Mouse (Mus musculus) hindlimb bud, embryonic 11.5 days (tissue): ENCODE results near the gene Sema3a.
"Not testable (repeated sequence)": the region's sequence is repeated elsewhere in the genome, so short reads cannot be mapped to it uniquely, and the experiment has no call there.

ENCODE experiments used
- DNase-seq: peaks from one replicate; pipeline ENCODE4 v3.0.0-alpha.2; 2012; ENCODE audit warnings: low read depth, low spot score; ENCODE audit errors: extremely low spot score

Gene Sema3a

GRCm38 (mm10) chr5:13529226-13529625 lies 404.0 kb downstream of the Sema3a start:
- DNase-seq, result no peak

- no peak for DNase-seq
Measured at GRCm38 (mm10) chr5:13547472-13548209, 422.4 kb downstream of the Sema3a start.

- no peak for DNase-seq
Measured at GRCm38 (mm10) chr5:13548210-13548554, 423.0 kb downstream of the Sema3a start.

- no peak for DNase-seq
Measured at GRCm38 (mm10) chr5:13549080-13549479, 423.9 kb downstream of the Sema3a start.

- DNase-seq, result no peak
Measured at GRCm38 (mm10) chr5:13550953-13551352, 425.7 kb downstream of the Sema3a start.

GRCm38 (mm10) chr5:13557257-13557656 lies 432.0 kb downstream of the Sema3a start:
- DNase-seq, result no peak

GRCm38 (mm10) chr5:13573867-13574266 lies 448.7 kb downstream of the Sema3a start:
- no peak for DNase-seq

GRCm38 (mm10) chr5:13579123-13579522 lies 453.9 kb downstream of the Sema3a start:
- no peak for DNase-seq

GRCm38 (mm10) chr5:13585559-13586207 lies 460.5 kb downstream of the Sema3a start:
- DNase-seq, result no peak

- DNase-seq, result no peak
Measured at GRCm38 (mm10) chr5:13594422-13594821, 469.2 kb downstream of the Sema3a start.

- no peak for DNase-seq
Measured at GRCm38 (mm10) chr5:13611631-13612030, 486.4 kb downstream of the Sema3a start.

GRCm38 (mm10) chr5:13612088-13612487 lies 486.9 kb downstream of the Sema3a start:
- DNase-seq, result no peak

GRCm38 (mm10) chr5:13614575-13614974 lies 489.4 kb downstream of the Sema3a start:
- not testable (repeated sequence) for DNase-seq

- DNase-seq, result no peak
Measured at GRCm38 (mm10) chr5:13615907-13616306, 490.7 kb downstream of the Sema3a start.

- no peak for DNase-seq
Measured at GRCm38 (mm10) chr5:13622578-13622977, 497.4 kb downstream of the Sema3a start.

- DNase-seq, result no peak
Measured at GRCm38 (mm10) chr5:13624754-13625153, 499.5 kb downstream of the Sema3a start.

GRCm38 (mm10) chr5:13626093-13626492 lies 500.9 kb downstream of the Sema3a start:
- no peak for DNase-seq

GRCm38 (mm10) chr5:13628606-13629311 lies 503.5 kb downstream of the Sema3a start:
- peak; percentile 85 for DNase-seq

- DNase-seq, result no peak
Measured at GRCm38 (mm10) chr5:13629916-13630315, 504.7 kb downstream of the Sema3a start.

GRCm38 (mm10) chr5:13630692-13631091 lies 505.5 kb downstream of the Sema3a start:
- no peak for DNase-seq

GRCm38 (mm10) chr5:13636237-13636636 lies 511.0 kb downstream of the Sema3a start:
- DNase-seq, result no peak
